Mouse (Mus musculus) mammary gland, adult 2 months (tissue): Measurements from ENCODE around the gene Stfa1. TPM values are rescaled to one million over a fixed set of nuclear protein-coding genes. Genes with fewer than 3 reads are reported as not detected.

Experiments
- polyA plus RNA-seq: library from polyadenylated mRNA; depleted of rRNA; stranded (reverse); fragments of >200 nt; gene quantifications from 2 replicates; pipeline ENCODE4 v1.2.3, GENCODE M21; 2012; ENCODE audit warnings: low replicate concordance; rRNA removed

The Stfa1 gene
- not detected in 2 replicates for polyA plus RNA-seq

GRCm38 (mm10) chr16:36276796-36277195 lies at the start of gene Stfa1:
TSS of gene Stfa1 (plus strand) at chr16:36276951.

GRCm38 (mm10) chr16:36334232-36334631 lies 57.5 kb downstream of the Stfa1 start, which contains the start of gene BC117090:
TSS of gene BC117090 (minus strand) at chr16:36334332.

Other genes starting within 250 kb of the Stfa1 start
- gene Wdr5b, start 235.8 kb upstream of the Stfa1 start, polyA plus RNA-seq: 1.1 and 2.7 TPM in 2 replicates
- 27.0 and 27.7 TPM in 2 replicates for gene Fam162a, start 205.4 kb upstream of the Stfa1 start, polyA plus RNA-seq
- gene Ccdc58, start 205.3 kb upstream of the Stfa1 start, polyA plus RNA-seq: 4.2 and 5.4 TPM in 2 replicates
- gene Csta1, start 145.7 kb upstream of the Stfa1 start, polyA plus RNA-seq: 0.11 TPM in 1 of 2 replicates, not detected in the other
- not detected in 2 replicates for gene Stfa2l1, start 120.1 kb upstream of the Stfa1 start, polyA plus RNA-seq
- not detected in 2 replicates for gene Gm5483, start 92.7 kb upstream of the Stfa1 start, polyA plus RNA-seq
- not detected in 2 replicates for gene Gm5416, start 66.5 kb upstream of the Stfa1 start, polyA plus RNA-seq
- gene 2010005H15Rik, start 55.5 kb upstream of the Stfa1 start, polyA plus RNA-seq: not detected in 2 replicates
- gene BC117090, start 57.4 kb downstream of the Stfa1 start, polyA plus RNA-seq: not detected in 2 replicates
- not detected in 2 replicates for gene BC100530, start 90.8 kb downstream of the Stfa1 start, polyA plus RNA-seq
- not detected in 2 replicates for gene Stfa2, start 131.5 kb downstream of the Stfa1 start, polyA plus RNA-seq
- gene Stfa3, start 178.4 kb downstream of the Stfa1 start, polyA plus RNA-seq: not detected in 2 replicates